Mouse (Mus musculus): ENCODE results near the gene Tmem129.
A peak's percentile ranks its signal among the peaks of the same experiment; 100 is the strongest.

The Tmem129 gene

GRCm38 (mm10) chr5:33638826-33639225 lies 19.4 kb downstream of the Tmem129 start:
- DNase-seq (ENCODE audit: low read depth, low spot score) = no peak

GRCm38 (mm10) chr5:33637606-33638350 lies 20.4 kb downstream of the Tmem129 start:
- DNase-seq (ENCODE audit: low read depth, low spot score) = no peak

DNA sequence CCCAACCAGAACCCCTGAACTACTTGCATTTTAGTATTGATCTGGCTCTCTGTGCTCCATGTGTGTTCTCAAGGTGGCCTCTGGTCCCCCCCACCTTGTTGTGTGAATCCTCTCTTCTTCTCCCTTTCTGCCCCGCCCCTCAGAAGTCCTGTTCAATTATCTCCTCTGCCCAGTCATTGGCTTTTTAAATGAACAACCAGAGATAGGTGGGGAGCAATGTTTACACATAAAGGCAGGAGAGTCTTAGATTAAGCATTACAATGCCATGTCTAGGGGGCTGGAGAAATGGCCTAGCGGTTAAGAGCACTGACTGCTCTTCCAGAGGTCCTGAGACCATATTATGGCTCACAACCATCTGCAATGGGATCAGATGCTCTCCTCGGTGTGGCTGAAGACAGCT lies 22.9 kb downstream of the Tmem129 start:
- no peak for DNase-seq (ENCODE audit: low read depth, low spot score)

DNA sequence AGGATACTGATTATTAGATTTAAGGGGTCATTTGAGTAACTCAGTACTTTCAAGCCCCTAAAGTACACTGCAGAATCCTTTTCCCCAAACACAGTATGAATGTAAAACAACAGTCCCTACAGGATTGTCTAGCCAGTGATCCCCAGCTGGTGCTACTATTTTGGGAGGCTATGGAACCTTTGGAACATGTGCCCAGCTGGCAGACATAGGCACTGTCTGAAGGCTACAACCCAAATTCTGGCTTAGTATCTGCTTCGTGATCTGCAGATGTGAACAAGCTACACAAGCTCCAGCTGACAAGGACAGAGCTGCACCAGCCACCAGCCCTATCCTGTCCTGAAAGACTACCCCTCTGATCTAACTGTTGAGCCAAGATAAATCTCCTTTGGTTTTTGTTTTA lies 25.7 kb downstream of the Tmem129 start:
- no peak for DNase-seq (ENCODE audit: low read depth, low spot score)

DNA sequence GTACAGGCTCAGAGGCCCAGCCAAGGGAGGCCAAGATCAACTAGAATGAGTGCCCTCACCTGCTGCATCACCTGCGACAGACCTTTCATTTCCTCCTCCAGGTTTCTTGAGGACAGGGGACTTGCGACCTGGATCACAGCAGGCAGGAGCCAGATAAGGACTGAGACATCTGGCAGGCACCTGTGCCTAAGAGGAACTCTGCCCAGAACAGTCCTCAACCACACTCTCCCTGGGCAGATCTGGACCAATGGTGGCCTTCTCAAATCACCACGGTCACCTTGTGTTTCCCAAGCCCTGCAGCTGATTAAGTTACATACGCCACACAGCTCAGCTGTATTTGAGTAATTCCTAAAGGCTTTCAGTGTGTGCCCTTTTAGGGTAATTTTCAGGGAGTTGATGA lies 27.6 kb downstream of the Tmem129 start:
- DNase-seq (ENCODE audit: low read depth, low spot score) = peak; percentile 18

- peak; percentile 70 for DNase-seq (ENCODE audit: low read depth, low spot score)
Measured at GRCm38 (mm10) chr5:33630061-33630460, 28.2 kb downstream of the Tmem129 start.

DNA sequence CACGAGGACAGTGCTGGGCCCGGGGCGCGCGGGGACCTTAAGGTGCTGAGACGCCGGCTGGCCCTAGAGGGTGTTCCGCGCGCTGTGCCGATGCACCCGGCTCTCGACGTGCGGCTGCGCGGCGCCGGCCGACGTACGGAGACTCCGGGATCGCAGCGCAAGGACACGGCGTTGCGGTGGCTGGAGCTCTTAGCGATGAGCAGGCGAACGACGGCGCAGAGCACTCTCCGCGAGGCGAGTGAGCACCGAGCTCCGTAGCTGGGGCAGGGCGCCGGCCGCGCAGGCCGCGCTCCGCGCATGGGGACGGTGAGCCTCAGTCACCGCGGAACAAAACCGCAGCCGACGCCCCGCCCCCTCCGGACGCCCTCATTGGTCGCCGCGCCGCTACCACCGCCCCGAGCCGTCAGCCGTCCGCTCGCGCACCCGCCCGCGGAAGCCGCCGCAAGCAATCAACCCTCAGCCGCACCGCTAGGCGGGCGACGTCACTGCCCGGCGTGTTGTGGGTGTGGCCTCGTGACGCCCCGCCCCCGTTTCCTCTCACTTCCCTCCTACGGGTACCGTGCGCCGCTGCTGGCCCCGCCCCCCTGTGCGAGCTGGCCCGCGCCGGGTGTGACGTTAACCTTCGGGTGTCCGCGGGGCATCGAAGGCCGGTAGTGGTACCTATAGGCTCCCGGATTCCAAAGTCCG lies 28.8 kb downstream of the Tmem129 start, which contains the start of the genes Fam53a and Gm9903:
Gene Fam53a (minus strand): TSS at position 335 of the 687 bp plus-strand sequence.
Gene Gm9903 (plus strand): TSS at position 625 of the 687 bp plus-strand sequence.
- DNase-seq (ENCODE audit: low read depth, low spot score) = peak; percentile 100

DNA sequence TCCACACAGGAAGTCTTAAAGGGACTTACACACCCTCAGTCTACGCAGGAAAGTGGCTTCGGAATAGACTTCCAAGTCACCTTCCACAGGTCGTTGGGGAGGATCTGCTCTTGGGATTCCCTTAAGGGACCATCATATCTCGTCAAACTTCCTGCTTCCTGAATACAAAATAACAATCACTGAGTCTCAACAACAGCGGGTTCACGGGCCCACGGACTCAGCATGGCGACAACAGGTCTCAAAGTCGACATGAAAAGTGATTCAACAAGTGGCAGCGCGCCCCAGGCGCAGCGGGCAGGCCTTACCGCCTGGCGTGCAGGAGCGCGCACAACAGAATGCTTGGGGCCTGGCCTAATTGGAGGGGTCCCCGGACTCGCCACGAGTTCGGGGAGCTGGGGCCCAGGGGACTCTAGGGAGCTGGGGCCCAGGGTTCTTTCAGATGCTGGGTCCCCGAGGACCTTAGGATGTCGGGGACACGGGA lies 29.4 kb downstream of the Tmem129 start:
- peak; percentile 76 for DNase-seq (ENCODE audit: low read depth, low spot score)

DNA sequence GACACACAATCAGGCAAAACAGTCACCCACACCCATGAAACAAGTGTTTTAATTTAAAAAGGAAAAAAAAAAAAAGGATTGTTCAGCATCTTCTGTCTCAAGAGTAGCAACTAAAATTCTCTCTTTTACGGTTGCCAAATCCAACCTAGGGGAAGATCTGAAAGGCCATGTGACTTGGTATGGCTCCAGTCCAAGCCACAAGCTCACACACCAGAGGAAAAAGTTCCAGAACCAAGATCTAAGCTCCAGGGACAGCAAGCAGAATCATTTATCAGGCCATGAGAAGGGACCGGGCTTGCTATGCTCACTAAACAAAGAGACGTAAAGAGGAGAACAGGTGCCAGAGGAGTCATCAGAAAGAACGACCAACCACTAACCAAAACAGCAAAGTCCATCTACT lies 30.2 kb downstream of the Tmem129 start:
- DNase-seq (ENCODE audit: low read depth, low spot score) = peak; percentile 25

- no peak for DNase-seq (ENCODE audit: low read depth, low spot score)
Measured at GRCm38 (mm10) chr5:33623766-33624165, 34.5 kb downstream of the Tmem129 start.

GRCm38 (mm10) chr5:33622671-33623070 lies 35.5 kb downstream of the Tmem129 start:
- no peak for DNase-seq (ENCODE audit: low read depth, low spot score)

GRCm38 (mm10) chr5:33614391-33614790 lies 43.8 kb downstream of the Tmem129 start:
- DNase-seq (ENCODE audit: low read depth, low spot score) = no peak

DNA sequence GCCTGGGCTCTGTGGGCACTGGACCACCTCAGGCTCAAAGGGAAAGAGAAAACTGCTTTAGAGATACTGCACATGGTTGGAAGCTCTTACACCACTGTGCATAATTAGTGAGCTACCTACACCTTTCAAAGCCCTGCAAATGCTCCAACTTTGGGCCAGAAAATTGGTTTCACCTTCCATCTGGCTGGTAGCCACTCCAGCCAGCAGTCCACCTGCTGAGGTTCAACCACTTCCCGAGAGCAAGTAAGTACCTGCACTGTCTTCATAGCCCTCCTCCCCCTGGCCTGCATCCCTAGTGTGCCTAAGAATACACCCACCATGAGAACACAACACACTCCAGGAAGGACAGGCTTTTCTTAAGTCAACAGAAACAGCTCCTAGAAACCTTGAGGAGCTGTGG lies 46.4 kb downstream of the Tmem129 start:
- DNase-seq (ENCODE audit: low read depth, low spot score) = no peak

- no peak for DNase-seq (ENCODE audit: low read depth, low spot score)
Measured at GRCm38 (mm10) chr5:33609226-33609625, 49.0 kb downstream of the Tmem129 start.

DNA sequence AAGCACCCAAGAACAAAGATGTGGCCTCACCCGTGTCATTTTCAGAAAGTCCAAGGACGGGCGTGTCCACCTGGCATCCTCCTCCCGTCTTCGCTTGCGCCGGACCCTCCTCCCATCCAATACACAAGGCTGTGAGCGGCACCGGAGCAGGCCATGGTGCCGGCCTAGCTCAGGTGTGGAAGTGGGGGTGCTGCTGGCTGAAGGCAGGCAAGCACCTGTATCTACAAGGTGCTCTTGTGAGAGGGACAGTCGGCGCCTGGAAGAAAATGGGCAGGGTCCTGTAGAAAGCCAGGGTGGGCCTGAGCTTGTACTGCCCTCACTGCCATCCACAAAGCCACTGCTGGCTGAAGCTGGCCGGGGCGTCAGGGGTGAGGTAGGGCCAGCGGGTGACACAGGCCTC lies 50.8 kb downstream of the Tmem129 start:
- no peak for DNase-seq (ENCODE audit: low read depth, low spot score)

DNA sequence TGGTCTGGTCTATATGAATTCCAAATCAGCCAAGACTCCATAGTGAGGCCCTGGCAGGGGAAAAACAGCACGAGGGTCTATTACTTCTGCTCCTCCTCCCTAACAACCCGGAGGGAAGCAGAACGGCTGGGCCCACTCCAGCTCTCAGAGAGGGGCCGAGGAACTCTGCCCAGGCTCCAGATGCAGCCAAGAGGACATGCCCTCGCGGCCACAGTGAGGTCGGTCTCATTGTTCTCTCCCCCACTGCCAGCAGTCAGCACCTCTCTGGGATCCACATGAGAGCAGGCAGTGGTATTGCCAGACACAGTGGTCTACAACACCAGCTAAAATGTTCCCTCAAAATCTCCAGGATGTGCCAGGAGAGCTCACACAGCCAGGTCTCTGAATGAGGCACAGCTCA lies 51.6 kb downstream of the Tmem129 start:
- DNase-seq (ENCODE audit: low read depth, low spot score) = no peak

- DNase-seq (ENCODE audit: low read depth, low spot score) = no peak
Measured at GRCm38 (mm10) chr5:33605314-33605713, 52.9 kb downstream of the Tmem129 start.

All from CD4-positive, CD25-positive, alpha-beta regulatory T cell, adult 2 months (primary cell).